Mouse (Mus musculus) E14TG2a.4 (cell line): Measurements from ENCODE around the gene Gtf2h3.

Source experiments
- CTCF ChIP-seq: conservative IDR thresholded peaks from 2 replicates; pipeline ENCODE4 v1.5.1; 2014; ENCODE audit warnings: low read length
- NANOG ChIP-seq: IDR thresholded peaks from 2 replicates; pipeline ENCODE4 v1.6.1; 2014; ENCODE audit warnings: borderline replicate concordance, low read length, mixed read lengths
- POU5F1 ChIP-seq: IDR thresholded peaks from 2 replicates; pipeline ENCODE4 v1.6.1; 2014; ENCODE audit warnings: low read length, borderline replicate concordance

GRCm38 (mm10) chr5:124633425-124633824 lies 54.5 kb downstream of the Gtf2h3 start:
- TF ChIP-seq CTCF: no peak
- TF ChIP-seq POU5F1: no peak
- TF ChIP-seq NANOG: no peak
